Mouse (Mus musculus) kidney, adult 2 months (tissue): Measurements from ENCODE around the gene Mpv17l2. TPM values are rescaled to one million over a fixed set of nuclear protein-coding genes. Genes with fewer than 3 reads are reported as not detected.

Experiments
- DNase-seq: peaks from one replicate; pipeline ENCODE4 v3.0.0; 2021
- H3K27ac ChIP-seq: fragments of 200-500 bp; 2 replicates; pipeline ENCODE4 v1.5.1; 2012; ENCODE audit warnings: low read depth, low read length, control low read depth, inconsistent platforms; ENCODE audit not compliant: insufficient read depth
- H3K27me3 ChIP-seq: fragments of 200-500 bp; replicated peaks from 2 replicates; pipeline ENCODE4 v1.6.1; 2012; ENCODE audit warnings: mild to moderate bottlenecking, moderate library complexity, low read length, inconsistent platforms; ENCODE audit not compliant: control insufficient read depth, insufficient read depth
- H3K36me3 ChIP-seq: fragments of 200-500 bp; 2 replicates; pipeline ENCODE4 v1.6.1; 2012; ENCODE audit warnings: mild to moderate bottlenecking, moderate library complexity, low read length, inconsistent platforms; ENCODE audit not compliant: control insufficient read depth, insufficient read depth
- H3K4me1 ChIP-seq: fragments of 200-500 bp; 2 replicates; pipeline ENCODE4 v1.6.1; 2011; ENCODE audit warnings: low read length; ENCODE audit not compliant: control insufficient read depth, insufficient read depth
- H3K4me3 ChIP-seq: fragments of 200-500 bp; 2 replicates; pipeline ENCODE4 v1.5.1; 2011; ENCODE audit warnings: mild to moderate bottlenecking, low read depth, low read length, control low read depth; ENCODE audit not compliant: insufficient read depth
- CTCF ChIP-seq: fragments of 200-500 bp; conservative IDR thresholded peaks from 2 replicates; pipeline ENCODE4 v1.5.1; 2011; ENCODE audit warnings: low read depth, mild to moderate bottlenecking, control low read depth, low read length, moderate library complexity, mixed read lengths; ENCODE audit not compliant: insufficient read depth, insufficient read length
- POLR2A ChIP-seq: fragments of 200-500 bp; IDR thresholded peaks from one replicate; pipeline ENCODE4 v1.6.1; 2011; ENCODE audit warnings: low read depth, low read length, control low read depth
- WGBS: fragments of 180-500 bp; shearing (Covaris S2); methylation state at CpG from one replicate; pipeline ENCODE4 v1.1.7; 2018; 5-methylcytosine and 5-hydroxymethylcytosine counted together
- polyA plus RNA-seq: library from polyadenylated mRNA; depleted of rRNA; stranded (reverse); fragments of >200 nt; gene quantifications from 2 replicates; pipeline ENCODE4 v1.2.3, GENCODE M21; 2012

The Mpv17l2 gene
- polyA plus RNA-seq, 1 experiment = 73.4 TPM

DNA sequence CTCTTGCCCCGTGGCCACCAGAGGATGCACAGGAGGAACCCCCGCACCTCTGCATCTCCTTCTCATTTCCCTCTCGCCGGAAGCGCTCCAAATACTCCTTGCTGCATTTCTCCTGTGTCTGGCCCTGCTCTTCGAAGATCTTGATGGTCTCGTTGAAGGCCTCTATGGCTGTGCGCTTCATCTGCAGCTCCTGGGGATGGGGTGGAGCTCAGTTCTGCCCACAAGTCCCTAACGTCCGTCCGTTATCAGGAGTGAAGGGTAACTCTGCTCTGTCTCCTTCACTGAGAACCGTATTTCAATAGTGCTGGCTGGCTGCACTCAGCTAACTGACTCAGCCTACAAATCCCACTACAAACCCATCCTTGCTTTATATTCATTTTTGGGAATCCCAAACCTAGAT, 9.1 kb upstream of the Mpv17l2 start:
- Histone ChIP-seq H3K27ac (no peak overlapping the region), H3K27me3 (no peaks in the 10 kb centered on the region), H3K4me3 (no peak overlapping the region), H3K36me3 (peaks cover 1% of the 10 kb centered on the region; the same call in 1 of the 2 replicates), H3K4me1 (peaks cover 15% of the 10 kb centered on the region)
- TF ChIP-seq POLR2A = no peak
- TF ChIP-seq CTCF = no peak
- WGBS = 81% methylated on average over 12 of the region's 12 CpGs
- no peak for DNase-seq

DNA sequence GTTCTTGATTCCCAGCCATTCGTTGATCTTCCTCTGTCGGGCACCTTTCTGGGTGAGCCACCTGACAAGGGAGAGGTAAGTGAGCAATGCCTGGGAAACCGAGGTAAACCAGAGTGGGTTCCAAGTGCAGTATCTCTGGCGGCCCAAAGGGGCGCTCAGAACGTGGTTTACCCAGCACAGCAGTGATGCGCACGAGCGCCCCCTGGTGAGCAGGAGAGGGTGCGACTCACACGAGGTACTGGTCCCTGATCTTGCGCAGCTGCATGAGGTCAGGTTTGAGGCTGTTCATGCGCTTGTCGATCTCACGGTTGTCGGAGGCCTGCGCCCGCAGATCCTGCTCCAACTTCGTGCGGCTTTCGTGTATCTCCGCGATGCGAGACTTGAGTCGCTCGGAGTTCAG, 8.6 kb upstream of the Mpv17l2 start:
- H3K27ac ChIP-seq = no peak overlapping the region
- no peak overlapping the region for H3K4me3 ChIP-seq
- peak; percentile 97 for DNase-seq
- WGBS = 6% methylated on average over 26 of the region's 26 CpGs
- H3K27me3 ChIP-seq = no peaks in the 10 kb centered on the region
- no peak for TF ChIP-seq POLR2A
- TF ChIP-seq CTCF = peak; percentile 100; the same call in 1 of the 2 replicates
- H3K36me3 ChIP-seq = peaks cover 1% of the 10 kb centered on the region; the same call in 1 of the 2 replicates
- H3K4me1 ChIP-seq = peaks cover 15% of the 10 kb centered on the region

DNA sequence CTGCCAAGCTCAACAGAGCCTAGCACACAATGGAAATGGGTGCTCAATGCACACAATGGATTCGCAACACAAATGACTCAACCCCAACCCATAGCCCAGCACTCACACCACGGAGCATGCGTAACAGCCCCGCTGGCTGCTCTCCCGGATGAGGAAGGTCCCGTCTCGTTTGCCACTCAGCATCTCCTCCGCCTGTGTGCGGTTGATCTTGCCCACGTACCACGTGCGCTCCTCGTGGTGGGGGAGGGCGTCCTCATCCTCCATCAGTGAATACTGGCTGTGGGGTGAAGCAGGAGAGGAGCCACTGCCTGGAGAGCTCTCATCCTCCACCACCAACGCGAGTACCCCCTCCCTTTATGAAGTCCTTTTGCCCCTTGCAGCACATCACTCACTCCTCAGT, 8.2 kb upstream of the Mpv17l2 start:
- TF ChIP-seq CTCF = no peak
- 82% methylated on average over 16 of the region's 16 CpGs for WGBS
- H3K27me3 ChIP-seq = no peaks in the 10 kb centered on the region
- no peak for DNase-seq
- H3K4me1 ChIP-seq = peaks cover 12% of the 10 kb centered on the region
- peaks cover 1% of the 10 kb centered on the region; the same call in 1 of the 2 replicates for H3K36me3 ChIP-seq
- H3K4me3 ChIP-seq = no peak overlapping the region
- no peak overlapping the region for H3K27ac ChIP-seq

GRCm38 (mm10) chr8:70768231-70768776, 7.6 kb upstream of the Mpv17l2 start:
- Histone ChIP-seq H3K27ac (no peak overlapping the region), H3K27me3 (no peaks in the 10 kb centered on the region), H3K4me3 (no peak overlapping the region), H3K4me1 (peaks cover 11% of the 10 kb centered on the region), H3K36me3 (peaks cover 1% of the 10 kb centered on the region; the same call in 1 of the 2 replicates)
- WGBS = 92% methylated on average over 32 of the region's 32 CpGs
- TF ChIP-seq POLR2A = no peak
- DNase-seq = no peak

DNA sequence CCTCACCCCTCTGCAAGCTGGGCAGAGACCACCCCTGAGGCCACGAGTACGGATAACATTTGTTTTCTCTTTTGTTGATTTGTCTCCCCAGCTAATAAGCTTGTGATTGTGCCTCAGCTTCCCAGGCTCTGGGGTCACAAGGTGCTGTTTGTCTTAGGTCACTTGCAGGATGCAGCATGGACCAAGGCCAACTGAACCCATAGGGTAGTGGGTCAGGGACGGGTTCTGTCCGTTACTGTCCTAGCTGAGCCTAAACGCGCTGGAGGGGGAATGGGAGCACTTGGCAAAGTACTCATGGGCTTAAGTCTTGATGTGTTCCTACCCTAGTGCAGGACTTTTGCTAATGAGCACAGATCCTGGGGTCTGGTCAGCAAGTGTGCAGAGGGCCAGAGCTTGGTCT, 6.8 kb upstream of the Mpv17l2 start:
- H3K36me3 ChIP-seq = peaks cover 1% of the 10 kb centered on the region; the same call in 1 of the 2 replicates
- no peaks in the 10 kb centered on the region for H3K27me3 ChIP-seq
- H3K27ac ChIP-seq = no peak overlapping the region
- DNase-seq = no peak
- no peak for TF ChIP-seq CTCF
- no peak for TF ChIP-seq POLR2A
- 84% methylated on average over 6 of the region's 6 CpGs for WGBS
- peaks cover 11% of the 10 kb centered on the region for H3K4me1 ChIP-seq
- H3K4me3 ChIP-seq = no peak overlapping the region

GRCm38 (mm10) chr8:70766571-70767440, 6.1 kb upstream of the Mpv17l2 start:
- no peaks in the 10 kb centered on the region for H3K27me3 ChIP-seq
- H3K27ac ChIP-seq = peak overlapping the region; percentile 54
- peaks cover under 1% of the 10 kb centered on the region; the same call in 1 of the 2 replicates for H3K36me3 ChIP-seq
- H3K4me3 ChIP-seq = peak overlapping the region; percentile 51
- H3K4me1 ChIP-seq = peaks cover 11% of the 10 kb centered on the region
- 11% methylated on average over 21 of the region's 21 CpGs for WGBS
- TF ChIP-seq POLR2A = peak; percentile 97
- no peak for TF ChIP-seq CTCF
- peak; percentile 95 for DNase-seq

GRCm38 (mm10) chr8:70765838-70766570, 5.3 kb upstream of the Mpv17l2 start:
- Histone ChIP-seq H3K36me3 (no peaks in the 10 kb centered on the region), H3K27me3 (no peaks in the 10 kb centered on the region), H3K4me1 (peaks cover 14% of the 10 kb centered on the region), H3K4me3 (peak overlapping the region; percentile 51), H3K27ac (no peak overlapping the region; the same call in 1 of the 2 replicates)
- TF ChIP-seq CTCF (no peak), POLR2A (no peak)
- 3% methylated on average over 34 of the region's 34 CpGs for WGBS
- DNase-seq = peak; percentile 52
